Mouse (Mus musculus) erythroblast, embryonic 14.5 days (primary cell): ENCODE results near the gene Clec3a.

Experiments
- GATA1 ChIP-seq: IDR thresholded peaks from 2 replicates; pipeline ENCODE4 v1.6.1; 2012; ENCODE audit warnings: low read length, inconsistent platforms, mixed read lengths
- TAL1 ChIP-seq: IDR thresholded peaks from 3 replicates; pipeline ENCODE4 v1.6.1; 2012; ENCODE audit warnings: low read length, inconsistent platforms, mixed read lengths

DNA sequence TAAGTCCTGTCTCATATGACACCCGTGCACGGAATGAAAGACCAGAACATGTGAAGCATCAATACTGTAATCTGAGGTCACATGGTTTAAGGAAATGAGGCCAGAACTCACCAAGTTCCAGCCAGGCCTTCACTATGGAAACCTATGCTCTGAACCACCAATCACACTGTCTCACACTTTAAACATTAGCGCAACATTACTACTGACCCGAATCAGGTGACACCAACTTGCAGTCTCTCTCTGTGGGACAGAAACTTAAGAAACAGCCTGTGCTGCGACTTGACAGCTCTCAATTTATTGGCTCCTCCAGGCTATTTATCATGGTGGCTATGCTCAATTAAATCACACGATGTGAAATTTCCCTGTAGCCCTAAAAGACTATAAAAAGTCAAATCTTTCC, 43.5 kb upstream of the Clec3a start:
- no peak for TF ChIP-seq TAL1
- no peak for TF ChIP-seq GATA1
